Mouse (Mus musculus) C2C12 (cell line): Measurements from ENCODE around the gene Chpf.

Source experiments
- CEBPB ChIP-seq: IDR thresholded peaks from one replicate; pipeline ENCODE4 v1.6.1; 2011; ENCODE audit warnings: low read depth, mild to moderate bottlenecking, control low read depth, moderate library complexity
- CTCF ChIP-seq: IDR thresholded peaks from one replicate; pipeline ENCODE4 v1.5.1; 2011; ENCODE audit not compliant: control insufficient read depth, insufficient read depth, insufficient read length
- FOSL1 ChIP-seq: IDR thresholded peaks from one replicate; pipeline ENCODE4 v1.8.0; 2011; ENCODE audit warnings: mild to moderate bottlenecking, low read length; ENCODE audit not compliant: poor library complexity, insufficient read depth, severe bottlenecking
- MAX ChIP-seq: IDR thresholded peaks from one replicate; pipeline ENCODE4 v1.6.1; 2011; ENCODE audit warnings: mild to moderate bottlenecking, control low read depth
- MYOD1 ChIP-seq: IDR thresholded peaks from one replicate; pipeline ENCODE4 v1.6.1; 2011; ENCODE audit warnings: low read depth; ENCODE audit not compliant: control insufficient read depth, insufficient read length
- MYOG ChIP-seq: IDR thresholded peaks from one replicate; pipeline ENCODE4 v1.6.1; 2011; ENCODE audit not compliant: control insufficient read depth, insufficient read length; ENCODE audit errors: extremely low read depth
- USF1 ChIP-seq: IDR thresholded peaks from one replicate; pipeline ENCODE4 v1.6.1; 2011; ENCODE audit warnings: low read depth, mild to moderate bottlenecking, control low read depth, moderate library complexity

DNA sequence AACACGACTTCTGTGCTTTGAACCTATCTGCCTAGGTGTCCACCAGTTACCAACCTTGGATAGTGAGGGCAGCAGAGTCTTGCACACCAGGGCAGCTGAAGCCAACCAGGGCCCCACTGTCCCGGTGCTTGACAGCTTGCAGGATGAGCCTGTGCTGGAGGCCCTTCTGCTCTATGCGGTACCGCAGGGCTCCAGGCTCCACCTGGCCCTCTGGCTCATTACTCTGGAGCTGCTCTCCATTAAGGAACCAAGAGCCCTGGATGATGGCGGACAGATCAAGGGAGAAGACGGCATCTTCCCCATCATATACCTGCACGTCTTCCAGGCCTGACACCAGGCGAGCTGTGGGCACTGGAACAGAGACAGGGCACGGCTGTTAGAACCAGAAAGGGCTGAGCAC is 22.8 kb upstream of the Chpf start:
- no peak for TF ChIP-seq MYOG
- no peak for TF ChIP-seq CTCF
- no peak for TF ChIP-seq USF1
- no peak for TF ChIP-seq MAX
- TF ChIP-seq MYOD1, result no peak
- TF ChIP-seq FOSL1, result no peak
- no peak for TF ChIP-seq CEBPB
